Mouse (Mus musculus): ENCODE data around the gene Apoe. TPM values are rescaled to one million over a fixed set of nuclear protein-coding genes. Genes with fewer than 3 reads are reported as not detected.

Gene Apoe
- polyA plus RNA-seq, 1 experiment: 2.3 TPM

- H3K36me3 ChIP-seq (ENCODE audit: control insufficient read depth, insufficient read depth): no peaks in the 10 kb centered on the region
- H3K4me2 ChIP-seq (ENCODE audit: low read depth): no peak overlapping the region
- TF ChIP-seq MYOD1 (IDR thresholded peaks at IDR 0.05; ENCODE audit: control insufficient read depth in 1 of 3, insufficient read length in 2 of 3, low read depth in 2 of 3) (no peak), E2F4 (IDR thresholded peaks at IDR 0.05; ENCODE audit: insufficient read depth) (no peak), POLR2A (IDR thresholded peaks at IDR 0.05; ENCODE audit: insufficient read length, low read depth) (no peak), MAX (IDR thresholded peaks at IDR 0.05; ENCODE audit: low read depth) (no peak)
- no peak overlapping the region for H3ac ChIP-seq (ENCODE audit: control insufficient read depth, insufficient read length)
- no peaks in the 10 kb centered on the region for H3K79me2 ChIP-seq (ENCODE audit: control insufficient read depth, insufficient read depth)
- H3K4me3 ChIP-seq: no peak overlapping the region
- no peaks in the 10 kb centered on the region for H3K27me3 ChIP-seq (ENCODE audit: control insufficient read depth, insufficient read depth, insufficient read length)
These were observed 42.5 kb upstream of the Apoe start for GRCm38 (mm10) chr7:19741329-19742031.

GRCm38 (mm10) chr7:19740269-19740668 is 41.3 kb upstream of the Apoe start:
- H3K27me3 ChIP-seq (ENCODE audit: control insufficient read depth, insufficient read depth, insufficient read length): no peaks in the 10 kb centered on the region
- H3K4me3 ChIP-seq: no peak overlapping the region
- no peak overlapping the region for H3ac ChIP-seq (ENCODE audit: control insufficient read depth, insufficient read length)
- H3K36me3 ChIP-seq (ENCODE audit: control insufficient read depth, insufficient read depth): no peaks in the 10 kb centered on the region
- no peaks in the 10 kb centered on the region for H3K79me2 ChIP-seq (ENCODE audit: control insufficient read depth, insufficient read depth)
- no peak overlapping the region for H3K4me2 ChIP-seq (ENCODE audit: low read depth)
- no peak for TF ChIP-seq POLR2A (IDR thresholded peaks at IDR 0.05; ENCODE audit: insufficient read length, low read depth)
- no peak for TF ChIP-seq E2F4 (IDR thresholded peaks at IDR 0.05; ENCODE audit: insufficient read depth)
- TF ChIP-seq REST (IDR thresholded peaks at IDR 0.05; ENCODE audit: insufficient read depth, insufficient read length): no peak
- TF ChIP-seq MYOD1 (IDR thresholded peaks at IDR 0.05; ENCODE audit: control insufficient read depth in 1 of 3, insufficient read length in 2 of 3, low read depth in 2 of 3): no peak
- TF ChIP-seq SRF (IDR thresholded peaks at IDR 0.05; ENCODE audit: control insufficient read depth, insufficient read length, low read depth): no peak
- no peak for TF ChIP-seq MAX (IDR thresholded peaks at IDR 0.05; ENCODE audit: low read depth)
- TF ChIP-seq MYOG (IDR thresholded peaks at IDR 0.05; ENCODE audit: control insufficient read depth in 1 of 3, insufficient read depth in 1 of 3, insufficient read length in 2 of 3, low read depth in 2 of 3): no peak
- TF ChIP-seq USF1 (IDR thresholded peaks at IDR 0.05; ENCODE audit: low read depth): no peak
- TF ChIP-seq TCF3 (IDR thresholded peaks at IDR 0.05; ENCODE audit: insufficient read length, low read depth): no peak
- TF ChIP-seq CEBPB (IDR thresholded peaks at IDR 0.05; ENCODE audit: insufficient read depth, poor library complexity, severe bottlenecking): no peak
- TF ChIP-seq TCF12 (IDR thresholded peaks at IDR 0.05; ENCODE audit: insufficient read depth, poor library complexity, severe bottlenecking): no peak
- TF ChIP-seq POLR2AphosphoS2 (IDR thresholded peaks at IDR 0.05; ENCODE audit: insufficient read length, low read depth): no peak

DNA sequence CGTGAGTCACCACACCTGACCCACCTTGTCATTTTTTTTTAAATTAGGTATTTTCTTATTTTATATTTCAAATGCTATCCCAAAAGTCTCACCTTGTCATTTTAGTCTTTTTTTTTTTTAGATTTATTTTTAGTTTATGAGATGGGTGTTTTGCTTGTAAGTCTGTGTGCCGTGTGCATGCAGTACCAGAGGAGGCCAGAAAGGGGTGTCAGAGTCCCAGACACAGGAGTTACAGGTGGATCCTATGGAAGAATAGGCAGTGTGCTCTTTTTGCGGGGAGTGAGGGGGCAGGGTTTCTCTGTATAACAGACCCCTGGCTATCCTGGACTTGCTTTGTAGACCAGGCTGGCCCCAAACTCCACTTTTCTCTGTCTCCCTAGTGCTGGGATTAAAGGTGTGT is 39.8 kb upstream of the Apoe start:
- Histone ChIP-seq H3K4me3 (no peak overlapping the region), H3K4me2 (ENCODE audit: low read depth) (no peak overlapping the region), H3ac (ENCODE audit: control insufficient read depth, insufficient read length) (no peak overlapping the region), H3K36me3 (ENCODE audit: control insufficient read depth, insufficient read depth) (no peaks in the 10 kb centered on the region), H3K27me3 (ENCODE audit: control insufficient read depth, insufficient read depth, insufficient read length) (no peaks in the 10 kb centered on the region), H3K79me2 (ENCODE audit: control insufficient read depth, insufficient read depth) (no peaks in the 10 kb centered on the region)
- TF ChIP-seq CEBPB (IDR thresholded peaks at IDR 0.05; ENCODE audit: insufficient read depth, poor library complexity, severe bottlenecking) (no peak), TCF12 (IDR thresholded peaks at IDR 0.05; ENCODE audit: insufficient read depth, poor library complexity, severe bottlenecking) (no peak), MAX (IDR thresholded peaks at IDR 0.05; ENCODE audit: low read depth) (no peak), POLR2AphosphoS2 (IDR thresholded peaks at IDR 0.05; ENCODE audit: insufficient read length, low read depth) (no peak), E2F4 (IDR thresholded peaks at IDR 0.05; ENCODE audit: insufficient read depth) (no peak)

DNA sequence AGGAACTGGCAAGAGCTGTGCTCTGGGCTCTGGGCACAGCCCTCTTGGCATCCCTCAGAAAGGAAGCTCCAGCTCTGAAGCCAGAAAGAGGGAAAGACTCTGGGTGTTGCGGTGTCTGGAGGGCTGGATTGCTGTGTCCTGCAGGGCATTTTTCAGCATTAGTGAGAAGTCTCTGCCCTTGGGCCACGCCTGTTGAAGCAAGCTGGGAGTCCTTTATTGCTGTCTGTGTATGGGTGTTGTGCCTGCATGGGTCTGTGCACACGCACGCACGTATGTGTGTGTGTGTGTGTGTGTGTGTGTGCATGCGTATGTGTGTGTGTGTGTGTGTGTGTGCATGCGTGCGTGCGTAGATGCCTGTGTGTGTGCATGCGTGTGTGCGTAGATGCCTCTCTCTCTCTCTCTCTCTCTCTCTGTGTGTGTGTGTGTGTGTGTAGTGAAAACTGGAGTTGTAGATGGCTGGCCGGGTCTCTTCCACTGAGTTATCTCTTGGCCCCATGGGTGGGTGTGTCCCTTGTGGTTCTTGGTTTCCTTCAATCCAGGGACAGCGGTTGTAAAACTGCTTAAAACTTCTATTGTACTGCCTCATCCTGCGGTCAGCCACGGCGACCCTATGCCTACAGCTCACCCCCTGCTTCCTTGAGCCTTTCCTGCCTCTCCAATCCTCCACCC is 37.5 kb upstream of the Apoe start:
- Histone ChIP-seq H3K27me3 (ENCODE audit: control insufficient read depth, insufficient read depth, insufficient read length) (no peaks in the 10 kb centered on the region), H3ac (ENCODE audit: control insufficient read depth, insufficient read length) (no peak overlapping the region), H3K79me2 (ENCODE audit: control insufficient read depth, insufficient read depth) (no peaks in the 10 kb centered on the region), H3K36me3 (ENCODE audit: control insufficient read depth, insufficient read depth) (no peaks in the 10 kb centered on the region), H3K4me2 (ENCODE audit: low read depth) (no peak overlapping the region), H3K4me3 (no peak overlapping the region)
- TF ChIP-seq POLR2A (IDR thresholded peaks at IDR 0.05; ENCODE audit: insufficient read length, low read depth) (no peak), REST (IDR thresholded peaks at IDR 0.05; ENCODE audit: insufficient read depth, insufficient read length) (no peak), SRF (IDR thresholded peaks at IDR 0.05; ENCODE audit: control insufficient read depth, insufficient read length, low read depth) (no peak), USF1 (IDR thresholded peaks at IDR 0.05; ENCODE audit: low read depth) (no peak), E2F4 (IDR thresholded peaks at IDR 0.05; ENCODE audit: insufficient read depth) (no peak), TCF3 (IDR thresholded peaks at IDR 0.05; ENCODE audit: insufficient read length, low read depth) (no peak), CEBPB (IDR thresholded peaks at IDR 0.05; ENCODE audit: insufficient read depth, poor library complexity, severe bottlenecking) (no peak), MAX (IDR thresholded peaks at IDR 0.05; ENCODE audit: low read depth) (no peak), TCF12 (IDR thresholded peaks at IDR 0.05; ENCODE audit: insufficient read depth, poor library complexity, severe bottlenecking) (no peak)

DNA sequence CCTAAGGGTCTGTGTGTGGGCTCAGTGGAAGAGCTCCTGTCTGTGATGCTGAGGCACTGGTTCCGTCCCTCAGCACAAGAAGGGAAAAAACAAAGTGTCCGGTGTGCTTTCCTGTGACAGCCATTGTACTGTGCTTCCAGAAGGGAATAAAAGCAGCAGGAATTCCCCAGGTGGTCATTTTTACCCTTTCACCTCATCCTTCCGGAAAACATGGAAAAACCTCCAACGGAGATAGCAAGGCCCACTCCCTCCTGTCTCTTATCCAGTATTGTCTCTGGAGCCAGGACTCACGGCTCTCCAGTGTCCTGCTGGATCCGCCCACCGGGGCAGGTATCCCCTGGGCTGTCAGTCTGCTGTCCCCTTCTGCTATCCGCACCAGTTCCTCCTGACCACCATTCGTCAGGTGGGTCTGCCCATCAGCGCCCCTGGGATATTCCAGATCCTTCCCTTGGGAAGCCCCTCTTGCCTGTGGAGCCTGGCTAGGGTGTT is 35.2 kb upstream of the Apoe start:
- Histone ChIP-seq H3ac (ENCODE audit: control insufficient read depth, insufficient read length) (no peak overlapping the region), H3K79me2 (ENCODE audit: control insufficient read depth, insufficient read depth) (no peaks in the 10 kb centered on the region), H3K27me3 (ENCODE audit: control insufficient read depth, insufficient read depth, insufficient read length) (no peaks in the 10 kb centered on the region), H3K4me2 (ENCODE audit: low read depth) (no peak overlapping the region), H3K36me3 (ENCODE audit: control insufficient read depth, insufficient read depth) (no peaks in the 10 kb centered on the region), H3K4me3 (no peak overlapping the region)
- TF ChIP-seq SRF (IDR thresholded peaks at IDR 0.05; ENCODE audit: control insufficient read depth, insufficient read length, low read depth): no peak
- TF ChIP-seq MAX (IDR thresholded peaks at IDR 0.05; ENCODE audit: low read depth): no peak
- TF ChIP-seq E2F4 (IDR thresholded peaks at IDR 0.05; ENCODE audit: insufficient read depth): no peak
- TF ChIP-seq TCF3 (IDR thresholded peaks at IDR 0.05; ENCODE audit: insufficient read length, low read depth): no peak
- TF ChIP-seq REST (IDR thresholded peaks at IDR 0.05; ENCODE audit: insufficient read depth, insufficient read length): no peak
- TF ChIP-seq POLR2A (IDR thresholded peaks at IDR 0.05; ENCODE audit: insufficient read length, low read depth): no peak
- TF ChIP-seq TCF12 (IDR thresholded peaks at IDR 0.05; ENCODE audit: insufficient read depth, poor library complexity, severe bottlenecking): no peak
- no peak for TF ChIP-seq MYOD1 (IDR thresholded peaks at IDR 0.05; ENCODE audit: control insufficient read depth in 1 of 3, insufficient read length in 2 of 3, low read depth in 2 of 3)
